Mouse (Mus musculus): ENCODE results near the gene Mroh3.
A peak's percentile ranks its signal among the peaks of the same experiment; 100 is the strongest.

The Mroh3 gene

DNA sequence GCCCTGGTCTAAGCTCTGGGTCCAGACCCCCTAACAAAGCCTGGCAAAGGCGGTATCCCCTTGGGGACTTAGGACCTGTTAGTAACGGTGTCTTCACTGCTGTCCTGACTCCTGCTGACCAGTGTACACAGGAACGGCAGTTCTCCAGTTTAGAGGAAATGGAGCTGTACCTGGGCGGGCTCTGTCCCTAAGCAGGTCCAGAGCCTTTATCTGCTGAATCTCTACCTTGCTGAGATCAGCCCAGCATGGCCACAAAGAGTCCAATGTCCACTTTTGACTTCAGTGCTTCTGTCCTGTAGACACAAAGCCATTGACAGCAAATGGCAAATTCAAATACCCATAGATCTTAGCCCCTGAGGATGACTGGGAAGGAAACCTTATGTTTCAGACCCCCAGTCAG, 55.7 kb downstream of the Mroh3 start:
- no peak for DNase-seq (ENCODE audit: low read depth, low spot score)

DNA sequence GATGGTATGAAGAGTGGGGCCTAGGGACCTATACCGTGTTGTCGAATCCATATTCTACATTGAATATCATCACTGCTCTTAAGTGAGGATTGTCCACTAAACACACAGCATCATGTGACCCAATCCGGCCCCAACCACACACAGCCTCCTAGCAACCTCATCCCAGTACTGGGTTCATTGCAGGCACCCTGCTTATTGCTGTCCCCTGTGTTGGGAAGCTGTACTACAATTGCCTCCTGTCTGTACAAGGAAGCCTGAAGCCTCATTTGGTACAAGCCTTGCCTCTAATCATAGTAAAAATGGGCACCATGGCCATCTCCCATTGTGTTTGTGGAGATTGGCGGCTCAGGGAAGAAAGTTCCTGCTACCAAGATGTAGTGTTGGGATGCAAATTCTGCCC, 56.3 kb downstream of the Mroh3 start:
- DNase-seq (ENCODE audit: low read depth, low spot score) = no peak

DNA sequence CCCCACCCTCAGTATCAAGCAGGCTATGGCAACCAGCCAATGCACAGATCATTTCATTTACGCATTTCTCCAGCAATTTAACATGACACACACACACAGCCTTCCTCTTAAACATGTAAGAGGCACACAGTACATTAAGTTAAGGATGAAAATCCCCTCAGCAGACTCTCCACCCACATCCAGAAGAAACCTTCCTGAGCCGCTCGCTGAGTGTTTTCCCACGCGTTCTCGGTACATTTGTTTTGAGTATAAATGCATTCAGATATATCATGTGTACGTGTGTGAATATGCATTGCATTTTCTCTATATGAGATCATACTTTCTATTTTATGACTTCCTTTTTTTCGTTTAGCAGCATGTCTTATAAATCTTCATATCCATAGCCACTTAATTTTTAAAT, 61.3 kb downstream of the Mroh3 start:
- DNase-seq (ENCODE audit: low read depth, low spot score) = no peak

DNA sequence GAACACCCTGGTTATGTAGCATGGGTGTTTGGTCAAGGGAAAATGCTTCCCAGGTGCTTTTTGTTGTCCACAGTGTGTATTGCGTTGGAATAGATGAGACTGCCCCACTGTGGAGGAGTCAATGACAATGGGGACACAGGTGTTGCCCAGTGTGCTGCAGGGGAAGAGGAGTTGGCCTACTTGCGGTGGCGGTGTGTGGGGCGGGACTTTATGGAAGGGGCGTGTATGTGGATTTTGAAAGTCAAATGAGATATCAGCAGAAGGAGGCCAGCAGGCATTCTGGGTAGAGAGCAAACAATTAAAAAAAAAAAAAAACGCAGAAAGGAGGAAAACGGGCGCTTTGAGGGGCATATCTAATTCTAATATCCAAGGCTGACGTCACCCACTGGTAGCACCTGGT, 62.9 kb downstream of the Mroh3 start:
- no peak for DNase-seq (ENCODE audit: low read depth, low spot score)

DNA sequence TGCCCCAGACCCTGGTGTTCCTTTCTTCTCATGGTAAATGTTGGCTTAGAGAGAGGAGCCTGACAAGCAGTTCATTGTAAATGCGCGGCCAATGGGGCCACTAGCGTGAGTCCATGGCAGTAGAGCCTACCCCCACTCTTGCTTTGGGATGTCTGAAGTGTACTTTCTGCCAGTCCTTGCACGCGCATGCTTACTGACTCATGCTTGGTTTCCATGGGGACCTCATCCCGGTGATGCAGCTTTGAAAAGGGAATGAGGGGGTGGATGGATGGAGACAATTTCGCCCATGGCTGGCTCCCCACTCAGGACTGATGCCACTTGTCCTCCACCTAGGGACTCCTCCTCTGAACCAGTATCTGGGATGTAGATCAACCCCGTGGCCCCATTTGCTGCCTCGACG, 69.1 kb downstream of the Mroh3 start:
- DNase-seq (ENCODE audit: low read depth, low spot score) = no peak

DNA sequence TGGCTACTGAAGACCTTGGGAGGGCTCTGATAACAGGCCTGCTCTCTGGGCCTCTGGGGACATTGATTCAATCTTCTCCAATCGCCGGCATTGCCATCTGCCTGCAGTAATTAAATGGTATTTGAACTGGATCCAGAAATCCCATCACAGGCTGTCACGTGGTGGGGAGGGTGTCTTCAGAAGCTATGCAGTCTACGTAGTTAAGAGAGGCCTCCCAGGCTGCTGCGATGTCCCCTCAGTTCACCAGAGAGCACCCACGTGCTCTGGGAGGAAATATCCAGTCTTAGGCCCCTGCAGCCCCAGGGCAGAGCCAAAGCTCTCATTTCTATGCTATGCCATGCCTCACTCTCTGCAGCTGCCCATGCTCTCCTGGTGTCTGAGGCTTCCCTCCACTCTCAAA, 70.3 kb downstream of the Mroh3 start:
- DNase-seq (ENCODE audit: low read depth, low spot score) = no peak

DNA sequence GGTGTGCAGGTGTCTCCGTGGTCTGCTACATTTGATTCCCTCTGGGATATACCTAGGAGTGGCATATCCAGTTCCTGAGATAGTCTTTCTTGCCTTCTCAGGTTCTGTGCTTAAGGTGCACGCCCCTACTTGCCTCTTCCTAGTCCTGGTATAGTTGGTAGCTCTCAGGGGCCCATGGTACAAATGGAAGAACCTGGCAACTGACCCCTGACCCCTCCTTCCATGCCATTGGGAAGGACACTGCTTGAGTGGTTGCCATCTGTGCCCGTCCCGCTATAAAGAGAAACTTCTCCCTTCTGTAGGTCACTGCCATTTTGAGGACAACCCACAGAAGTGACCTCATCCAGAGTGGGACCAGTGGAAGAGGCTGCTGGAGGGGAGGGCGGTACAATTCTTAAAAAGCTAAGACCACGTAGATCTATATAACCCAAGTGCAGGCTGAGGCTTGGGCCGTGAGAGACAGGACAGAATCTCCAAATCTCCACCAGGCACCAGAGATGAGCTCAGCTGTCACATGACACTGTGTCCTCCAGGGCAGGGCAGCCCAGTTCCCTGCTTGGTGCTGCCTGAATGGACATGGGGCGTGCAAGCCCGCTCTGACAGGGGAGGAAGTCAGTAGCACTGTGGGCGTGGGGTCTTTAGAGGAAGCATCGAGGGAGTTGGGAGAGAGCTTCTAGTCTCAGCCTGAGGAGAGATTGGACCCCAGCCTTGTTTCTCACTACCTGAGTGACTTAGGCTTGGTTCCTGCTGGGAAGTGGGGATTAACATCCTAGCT, 71.3 kb downstream of the Mroh3 start:
- no peak for DNase-seq (ENCODE audit: low read depth, low spot score)

DNA sequence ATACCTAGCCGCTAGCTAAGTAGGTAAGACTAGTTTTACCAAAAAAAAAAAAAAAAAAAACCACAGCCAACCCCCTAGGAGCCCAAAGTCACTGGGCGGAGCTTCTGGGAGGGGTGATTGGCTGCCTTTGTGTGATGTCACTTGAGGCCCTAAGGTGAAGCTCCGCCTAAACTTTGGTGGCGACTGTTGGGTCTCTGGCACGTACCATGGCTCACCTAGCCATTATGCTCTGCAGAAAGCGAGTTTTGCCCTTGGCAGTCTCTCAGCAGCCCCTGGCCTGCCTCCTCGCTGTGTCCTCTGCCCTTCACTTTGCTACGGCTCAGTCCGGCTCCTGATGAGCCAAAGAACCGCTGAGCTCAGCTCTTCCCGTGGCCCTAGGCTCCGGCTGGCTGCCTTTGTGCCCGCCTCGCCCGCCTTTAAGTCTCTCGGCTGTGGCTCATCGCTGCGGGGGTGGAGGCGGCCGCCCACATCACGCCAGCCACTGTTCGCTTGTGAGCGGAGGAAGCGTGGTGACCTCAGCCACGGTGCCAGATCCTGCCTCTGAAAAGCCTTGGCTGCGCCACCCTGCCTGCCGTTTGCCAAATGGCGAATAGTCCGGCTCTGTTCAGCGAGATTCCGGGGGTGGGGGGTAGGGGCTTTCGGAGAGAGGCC, 72.5 kb downstream of the Mroh3 start:
- DNase-seq (ENCODE audit: low read depth, low spot score) = peak; percentile 67

DNA sequence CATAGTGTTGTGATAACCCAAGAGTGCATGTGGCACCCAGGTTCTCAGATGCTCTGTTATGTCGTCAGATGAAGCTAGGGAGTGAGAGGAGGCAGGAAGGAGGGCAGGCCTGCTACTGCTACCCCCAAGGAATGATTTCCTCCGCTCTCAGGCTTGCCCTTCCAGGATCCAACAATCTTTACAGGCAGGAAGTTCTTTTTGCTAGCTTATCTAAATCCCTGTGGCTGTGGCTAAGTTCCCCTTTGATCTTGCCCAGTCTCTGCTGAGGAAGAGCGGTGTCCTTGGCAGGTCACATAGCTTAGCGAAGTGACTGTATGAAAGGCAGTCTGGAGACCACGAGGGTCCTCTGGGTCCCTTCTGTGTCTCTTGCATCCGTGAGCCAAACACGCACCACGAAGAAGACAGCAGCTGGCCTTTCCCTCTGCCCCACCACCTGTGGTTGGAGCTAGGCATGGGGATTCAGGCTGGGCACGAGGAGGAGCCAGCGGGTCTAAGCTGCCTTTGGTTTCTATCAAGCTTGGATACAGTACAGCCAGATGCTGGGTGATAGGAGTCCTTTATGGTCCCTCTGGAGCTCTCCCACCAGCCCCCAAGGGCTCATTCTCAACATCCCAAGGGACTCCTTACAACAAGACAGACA, 74.3 kb downstream of the Mroh3 start:
- no peak for DNase-seq (ENCODE audit: low read depth, low spot score)

DNA sequence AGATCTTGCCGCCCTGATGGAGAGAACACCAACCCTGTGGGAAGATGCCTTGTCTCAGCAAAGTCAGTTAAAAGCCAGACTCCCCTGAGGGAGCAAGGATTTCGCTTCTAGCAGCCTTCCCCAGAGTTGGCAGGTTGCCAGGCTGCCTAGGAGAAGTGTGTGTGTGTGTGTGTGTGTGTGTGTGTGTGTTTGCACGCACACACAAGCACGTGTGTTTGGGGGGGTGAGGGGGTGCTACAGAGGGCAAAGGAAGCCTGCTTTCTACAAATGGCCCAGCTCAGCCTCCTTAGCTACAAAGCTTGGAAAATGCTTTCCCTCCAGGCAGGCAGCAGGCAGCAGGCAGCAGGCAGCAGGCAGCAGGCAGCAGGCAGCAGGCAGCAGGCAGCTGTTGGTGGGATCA, 75.1 kb downstream of the Mroh3 start:
- DNase-seq (ENCODE audit: low read depth, low spot score) = no peak

DNA sequence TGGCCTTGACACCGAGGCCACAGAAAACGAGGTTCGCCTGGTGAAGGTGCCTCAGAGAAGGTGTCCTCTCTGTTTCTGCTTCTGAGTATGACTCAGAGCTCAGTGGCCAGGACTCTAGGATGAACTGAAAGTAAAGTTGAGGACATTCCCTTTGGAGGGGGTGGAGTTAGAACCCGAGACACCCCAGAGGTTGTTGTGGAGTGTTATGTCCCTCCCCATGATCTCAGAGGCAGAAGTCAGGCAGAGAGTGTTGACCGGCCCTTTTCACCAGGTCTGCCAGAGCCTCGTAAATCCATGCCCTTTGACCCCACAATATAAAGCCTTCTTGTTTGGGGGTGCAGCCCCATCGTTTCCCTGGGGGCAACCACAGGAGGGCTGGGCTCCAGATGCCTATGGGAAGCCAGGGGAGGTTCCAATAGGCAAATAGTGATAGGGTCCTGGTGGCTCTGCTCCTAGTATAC, 75.5 kb downstream of the Mroh3 start:
- DNase-seq (ENCODE audit: low read depth, low spot score) = no peak

DNA sequence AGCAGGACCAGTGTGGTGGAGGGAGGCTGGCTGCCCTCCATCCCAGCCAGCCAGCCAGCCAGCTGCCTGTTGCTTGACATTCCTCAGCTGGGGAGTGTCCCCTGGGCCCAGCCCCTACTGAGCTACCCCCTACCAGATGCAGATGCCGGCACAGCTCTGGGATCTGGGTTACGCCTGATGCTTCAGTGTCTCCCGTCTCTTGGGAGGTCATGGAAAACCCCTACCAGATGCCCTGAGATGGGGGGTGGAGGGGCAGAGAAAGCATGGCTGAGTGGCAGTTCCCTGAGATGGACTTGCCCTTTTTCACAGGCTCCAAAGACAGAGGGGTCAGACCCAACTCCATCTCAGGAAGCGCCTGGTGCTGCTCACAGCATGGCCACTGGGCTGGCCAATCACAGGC, 76.1 kb downstream of the Mroh3 start:
- DNase-seq (ENCODE audit: low read depth, low spot score) = no peak

DNA sequence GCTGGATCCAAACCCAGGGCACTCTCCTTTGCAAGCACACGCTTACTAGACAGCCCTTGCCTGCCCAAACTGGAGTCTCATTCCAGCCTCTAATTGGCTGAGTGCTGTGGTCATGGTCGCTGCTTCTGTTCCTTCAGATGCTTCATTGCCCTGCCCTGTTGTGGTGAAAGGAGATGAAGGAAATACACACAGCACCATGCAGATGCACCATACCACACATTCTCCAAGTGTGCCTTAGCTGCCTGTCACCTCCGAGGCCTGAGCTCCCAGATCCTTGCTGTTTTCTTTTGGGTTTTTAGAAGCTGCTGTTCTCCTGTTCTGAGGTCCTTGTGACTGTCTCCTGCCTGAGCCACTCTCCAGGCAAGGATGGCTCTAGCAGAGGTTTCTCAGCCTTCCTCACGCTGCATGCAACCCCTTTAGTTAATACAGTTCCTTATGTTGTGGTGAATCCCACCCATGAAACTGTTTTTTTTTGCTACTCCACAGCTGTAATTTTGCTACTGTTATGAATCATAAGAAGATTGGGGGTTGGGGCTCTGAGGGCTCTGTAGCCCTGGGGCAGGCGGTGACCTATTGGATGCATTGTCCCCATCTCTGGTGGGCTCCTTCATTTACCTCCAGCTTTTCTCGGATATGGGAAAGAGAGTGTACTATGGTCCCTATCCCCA, 76.7 kb downstream of the Mroh3 start:
- no peak for DNase-seq (ENCODE audit: low read depth, low spot score)

DNA sequence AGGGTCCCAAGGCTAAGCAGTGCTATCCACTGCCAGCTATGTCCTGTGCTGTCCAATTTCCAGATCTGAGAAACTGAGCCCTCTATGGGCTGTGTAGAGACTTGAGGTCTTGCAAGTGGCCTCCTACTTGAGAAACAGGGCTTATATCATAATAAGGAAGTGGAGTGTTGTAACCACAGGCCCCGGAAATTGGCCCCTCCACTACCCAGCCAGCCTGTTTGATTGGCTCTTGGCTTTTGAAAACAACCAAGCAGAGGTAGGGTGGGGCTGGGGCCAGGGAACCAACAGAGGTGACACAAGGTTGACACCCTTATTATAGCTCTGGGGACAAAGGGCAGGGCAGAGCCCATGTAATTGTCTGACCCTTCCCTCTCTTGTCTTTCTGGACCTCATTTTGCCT, 77.6 kb downstream of the Mroh3 start:
- DNase-seq (ENCODE audit: low read depth, low spot score) = no peak

DNA sequence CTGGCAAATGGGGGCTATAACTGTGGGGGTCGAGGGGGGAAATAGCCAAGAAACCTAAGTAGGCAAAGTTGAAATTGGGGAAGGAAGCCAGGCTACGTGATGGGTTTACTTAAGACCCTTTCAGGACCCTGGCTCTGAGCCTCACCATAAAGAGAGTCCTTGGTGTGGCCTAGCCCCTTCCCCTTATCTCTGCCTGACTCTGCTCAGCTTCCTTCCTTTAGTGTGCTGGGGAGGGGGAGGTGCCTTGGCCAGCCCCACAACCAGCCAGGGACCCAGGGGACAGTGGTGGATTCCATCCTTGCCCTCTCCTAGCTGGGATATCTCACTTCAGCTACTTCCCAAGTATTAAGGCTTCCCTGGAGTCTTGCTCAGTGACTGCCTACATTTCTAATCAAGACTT, 78.1 kb downstream of the Mroh3 start:
- DNase-seq (ENCODE audit: low read depth, low spot score) = no peak

DNA sequence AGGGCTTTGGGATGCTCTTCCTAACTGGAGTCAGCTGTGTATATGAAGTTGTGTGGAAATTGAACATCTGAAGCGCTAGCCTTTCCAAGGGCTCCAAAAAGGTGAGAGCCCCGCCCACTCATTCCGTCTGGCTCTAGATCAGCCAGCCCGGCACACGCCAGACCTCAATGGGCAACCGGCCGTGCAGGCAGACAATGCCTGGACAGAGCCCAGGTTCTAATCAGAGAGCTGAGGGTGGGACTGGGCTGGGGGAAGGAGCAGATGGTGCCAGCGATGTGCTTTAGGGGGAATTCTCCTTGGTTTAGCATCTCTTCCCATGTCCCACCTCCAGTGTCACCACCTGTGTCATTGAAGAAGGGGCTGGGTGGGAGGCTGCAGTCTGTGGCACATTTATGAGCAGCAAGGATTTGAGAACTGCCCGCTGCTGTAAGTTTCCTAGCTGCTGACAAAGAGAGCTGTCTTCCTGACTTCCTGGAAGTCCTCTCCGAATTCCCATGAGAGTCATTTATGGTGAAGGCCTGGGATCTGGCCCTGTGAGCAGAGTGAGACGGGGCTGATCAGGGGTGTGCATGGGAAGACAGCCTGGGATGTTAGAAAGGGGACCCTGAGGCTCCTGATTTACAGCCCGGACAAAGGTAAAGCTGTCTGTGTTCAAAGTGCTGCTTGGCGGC, 78.9 kb downstream of the Mroh3 start:
- no peak for DNase-seq (ENCODE audit: low read depth, low spot score)

DNA sequence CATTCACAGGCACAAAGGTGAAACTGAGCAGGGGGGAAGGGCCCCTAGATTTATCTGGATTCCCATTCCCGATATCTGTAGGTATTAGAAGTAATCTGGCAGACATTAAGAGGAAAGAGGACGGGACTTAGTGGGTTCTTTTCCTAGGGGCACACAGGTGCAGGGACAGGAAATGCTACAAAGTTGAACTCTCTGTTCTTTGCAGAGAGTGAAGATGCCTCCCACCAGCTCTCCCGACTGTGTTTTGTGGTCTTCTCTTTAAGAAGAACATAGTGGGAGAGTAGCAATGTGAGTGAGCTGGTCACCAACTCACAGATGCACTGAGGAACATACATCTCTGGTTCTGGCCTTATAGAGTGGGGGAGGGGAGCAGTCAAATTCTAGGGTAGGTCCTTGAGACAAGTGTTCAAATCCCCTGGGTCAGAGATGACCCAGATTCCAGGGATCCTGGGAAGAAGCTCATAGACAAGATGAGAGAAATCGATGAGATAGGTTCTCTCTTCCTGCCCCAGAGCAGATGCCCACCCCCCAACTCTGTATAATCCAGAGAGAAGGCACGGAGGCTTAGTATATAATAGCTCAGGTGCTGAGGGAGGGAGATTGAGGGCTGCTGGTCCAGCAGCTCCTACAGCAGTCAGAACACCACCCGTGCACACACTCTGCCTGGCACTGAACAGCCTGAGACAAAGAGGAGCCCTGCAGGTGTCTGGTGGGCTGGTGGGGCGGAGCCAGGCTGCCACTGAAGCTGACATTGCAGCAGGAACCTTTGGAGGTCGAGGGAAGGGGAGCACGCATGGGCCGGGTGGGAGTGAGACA, 80.0 kb downstream of the Mroh3 start:
- no peak for DNase-seq (ENCODE audit: low read depth, low spot score)

Data from WW6 (cell line).